ENCODE assay signal across 21 mouse cellular contexts in the genomic region with DNA sequence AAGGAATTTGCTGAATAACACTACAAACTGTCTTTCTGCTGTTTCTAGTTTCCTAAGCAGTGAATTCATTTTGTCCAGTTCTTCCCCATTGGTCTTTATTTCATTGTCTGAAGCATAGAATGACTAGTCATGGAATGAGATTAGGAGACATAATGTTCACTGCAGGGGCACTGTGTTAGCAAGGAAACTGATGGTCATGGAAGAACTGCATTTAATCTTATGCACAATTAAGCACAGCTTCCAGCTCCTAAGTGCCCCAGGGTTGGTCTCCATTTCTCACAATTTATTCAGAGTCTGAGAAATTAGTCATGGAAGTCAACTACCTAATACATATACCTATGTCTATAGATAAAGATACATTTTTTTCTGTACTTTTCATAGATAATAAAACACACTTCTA.
DNase-seq lines count a peak whose midpoint lies in the region; ATAC-seq lines count a peak whose summit lies in the region.
"Had no signal": no experiment of that assay in that cellular context is flagged by ENCODE, and none has a peak within 500 bp of the region (broad histone marks: within the 10 kb centered on the region; RNA-seq: fewer than 3 reads in every experiment).

No protein-coding gene starts in this region.

- no peak overlapping the region for H3K4me3 ChIP-seq in midbrain, embryonic 12.5 days
- H3K4me3 ChIP-seq in midbrain, embryonic 14.5 days (replicated peaks; ENCODE audit: low read depth, low read length): no peak overlapping the region
- H3K4me3 ChIP-seq in hindbrain, embryonic 14.5 days (replicated peaks; ENCODE audit: low read length): no peak overlapping the region
- no peak overlapping the region for H3K4me3 ChIP-seq in neural tube, embryonic 14.5 days (ENCODE audit: low read depth, low read length)
- H3K4me3 ChIP-seq: embryonic facial prominence, embryonic 12.5 days; forebrain, embryonic 12.5 days; heart, adult 2 months; limb, embryonic 13.5 days; liver, embryonic 13.5 days had no signal

- H3K27ac ChIP-seq in midbrain, embryonic 12.5 days (replicated peaks): no peak overlapping the region
- no peak overlapping the region for H3K27ac ChIP-seq in midbrain, embryonic 14.5 days (replicated peaks; ENCODE audit: low read depth, low read length)
- no peak overlapping the region for H3K27ac ChIP-seq in hindbrain, embryonic 14.5 days
- no peak overlapping the region for H3K27ac ChIP-seq in neural tube, embryonic 14.5 days (ENCODE audit: low read depth, low read length)
- H3K27ac ChIP-seq: embryonic facial prominence, embryonic 12.5 days; forebrain, embryonic 12.5 days; heart, adult 2 months; limb, embryonic 13.5 days; liver, embryonic 13.5 days had no signal

- H3K4me1 ChIP-seq in midbrain, embryonic 12.5 days: no peaks in the 10 kb centered on the region
- H3K4me1 ChIP-seq in midbrain, embryonic 14.5 days (ENCODE audit: control insufficient read depth, insufficient read depth, low read length): no peaks in the 10 kb centered on the region
- H3K4me1 ChIP-seq in hindbrain, embryonic 14.5 days (replicated peaks; ENCODE audit: control insufficient read depth, insufficient read depth, low read length): no peaks in the 10 kb centered on the region
- no peaks in the 10 kb centered on the region for H3K4me1 ChIP-seq in neural tube, embryonic 14.5 days (ENCODE audit: control insufficient read depth, insufficient read depth, low read length)
- H3K4me1 ChIP-seq: embryonic facial prominence, embryonic 12.5 days; forebrain, embryonic 12.5 days; limb, embryonic 13.5 days; liver, embryonic 13.5 days had no signal

- no peak overlapping the region for H3K9ac ChIP-seq in midbrain, embryonic 12.5 days (replicated peaks)
- H3K9ac ChIP-seq in midbrain, embryonic 14.5 days (replicated peaks; ENCODE audit: low read length): no peak overlapping the region
- H3K9ac ChIP-seq in hindbrain, embryonic 14.5 days: no peak overlapping the region
- no peak overlapping the region for H3K9ac ChIP-seq in neural tube, embryonic 14.5 days (replicated peaks; ENCODE audit: low read depth, low read length)
- H3K9ac ChIP-seq: embryonic facial prominence, embryonic 12.5 days; forebrain, embryonic 12.5 days; limb, embryonic 13.5 days; liver, embryonic 13.5 days had no signal

- ATAC-seq in midbrain, embryonic 12.5 days (ENCODE audit: low FRiP score, low read depth): peak; percentile 56; the same call in 1 of the 2 replicates
- ATAC-seq in midbrain, embryonic 14.5 days (ENCODE audit: low FRiP score, low TSS enrichment): no peak
- ATAC-seq in hindbrain, embryonic 14.5 days (ENCODE audit: low FRiP score): peak; percentile 57; the same call in 1 of the 2 replicates
- peak; percentile 87 for ATAC-seq in neural tube, embryonic 14.5 days (ENCODE audit: low read depth)

- no peaks in the 10 kb centered on the region for H3K36me3 ChIP-seq in midbrain, embryonic 12.5 days
- no peaks in the 10 kb centered on the region for H3K36me3 ChIP-seq in midbrain, embryonic 14.5 days (ENCODE audit: control insufficient read depth, insufficient read depth, low read length)
- H3K36me3 ChIP-seq in hindbrain, embryonic 14.5 days (replicated peaks; ENCODE audit: control insufficient read depth, insufficient read depth): no peaks in the 10 kb centered on the region
- no peaks in the 10 kb centered on the region for H3K36me3 ChIP-seq in neural tube, embryonic 14.5 days (ENCODE audit: control insufficient read depth, insufficient read depth, low read length)
- H3K36me3 ChIP-seq: embryonic facial prominence, embryonic 12.5 days; forebrain, embryonic 12.5 days; limb, embryonic 13.5 days; liver, embryonic 13.5 days had no signal

- H3K4me2 ChIP-seq in midbrain, embryonic 12.5 days (replicated peaks): no peak overlapping the region
- no peak overlapping the region for H3K4me2 ChIP-seq in midbrain, embryonic 14.5 days (ENCODE audit: low read length)
- no peak overlapping the region for H3K4me2 ChIP-seq in hindbrain, embryonic 14.5 days (replicated peaks)
- H3K4me2 ChIP-seq in neural tube, embryonic 14.5 days (ENCODE audit: low read depth, low read length): no peak overlapping the region
- H3K4me2 ChIP-seq: embryonic facial prominence, embryonic 12.5 days; forebrain, embryonic 12.5 days; limb, embryonic 13.5 days; liver, embryonic 13.5 days had no signal

- no peaks in the 10 kb centered on the region for H3K9me3 ChIP-seq in midbrain, embryonic 12.5 days
- H3K9me3 ChIP-seq in midbrain, embryonic 14.5 days (ENCODE audit: control insufficient read depth, low read length): no peaks in the 10 kb centered on the region
- no peaks in the 10 kb centered on the region for H3K9me3 ChIP-seq in hindbrain, embryonic 14.5 days (ENCODE audit: control insufficient read depth, low read length)
- no peaks in the 10 kb centered on the region for H3K9me3 ChIP-seq in neural tube, embryonic 14.5 days (ENCODE audit: control insufficient read depth, low read length)
- H3K9me3 ChIP-seq: embryonic facial prominence, embryonic 12.5 days; forebrain, embryonic 12.5 days; limb, embryonic 13.5 days; liver, embryonic 13.5 days had no signal

- peak; percentile 4 to 17 for DNase-seq in cerebellum, postnatal 14 days
- DNase-seq in cerebellum, adult 8-10 months: no peak
- no peak for DNase-seq in midbrain, embryonic 14.5 days
- no peak for DNase-seq in hindbrain, embryonic 14.5 days (ENCODE audit: low spot score)
- no peak for DNase-seq in right cerebral cortex, postnatal 10 days (ENCODE audit: low spot score in 2 of 2)
- no peak for DNase-seq in adrenal gland, postnatal 25 days
- DNase-seq: adrenal gland, postnatal 36 days; cerebellum, adult 11-12 months; gastrocnemius, postnatal 36 days; heart, adult 2 months; kidney, adult 18-20 months; kidney, postnatal 4 days; liver, embryonic 13.5 days; lung, adult 2 months; lung, postnatal 14 days; right cerebral cortex, postnatal 25 days had no signal

- H3K27me3 ChIP-seq in midbrain, embryonic 12.5 days: no peaks in the 10 kb centered on the region
- H3K27me3 ChIP-seq in midbrain, embryonic 14.5 days (ENCODE audit: control insufficient read depth, insufficient read depth, low read length): no peaks in the 10 kb centered on the region
- no peaks in the 10 kb centered on the region for H3K27me3 ChIP-seq in hindbrain, embryonic 14.5 days (ENCODE audit: control insufficient read depth, insufficient read depth, low read length)
- no peaks in the 10 kb centered on the region for H3K27me3 ChIP-seq in neural tube, embryonic 14.5 days (ENCODE audit: control insufficient read depth, insufficient read depth, low read length)
- H3K27me3 ChIP-seq: embryonic facial prominence, embryonic 12.5 days; forebrain, embryonic 12.5 days; limb, embryonic 13.5 days; liver, embryonic 13.5 days had no signal

Comparison
In these comparisons a context has a peak if more than half of its experiments do, and no peak if none do; other contexts are left out.
1. DNase-seq: peak in cerebellum, postnatal 14 days (2 of 2); none in cerebellum, adult 8-10 months (single experiment), midbrain, embryonic 14.5 days (single experiment), hindbrain, embryonic 14.5 days (single experiment), right cerebral cortex, postnatal 10 days (0 of 2) and adrenal gland, postnatal 25 days (single experiment).